Mouse (Mus musculus): Measurements from ENCODE around the gene Gm10563. TPM values are rescaled to one million over a fixed set of nuclear protein-coding genes. Genes with fewer than 3 reads are reported as not detected.
A peak's percentile ranks its signal among the peaks of the same experiment; 100 is the strongest.

Gm10563 gene
- polyA plus RNA-seq, 1 experiment from 2014 or later, result not detected

DNA sequence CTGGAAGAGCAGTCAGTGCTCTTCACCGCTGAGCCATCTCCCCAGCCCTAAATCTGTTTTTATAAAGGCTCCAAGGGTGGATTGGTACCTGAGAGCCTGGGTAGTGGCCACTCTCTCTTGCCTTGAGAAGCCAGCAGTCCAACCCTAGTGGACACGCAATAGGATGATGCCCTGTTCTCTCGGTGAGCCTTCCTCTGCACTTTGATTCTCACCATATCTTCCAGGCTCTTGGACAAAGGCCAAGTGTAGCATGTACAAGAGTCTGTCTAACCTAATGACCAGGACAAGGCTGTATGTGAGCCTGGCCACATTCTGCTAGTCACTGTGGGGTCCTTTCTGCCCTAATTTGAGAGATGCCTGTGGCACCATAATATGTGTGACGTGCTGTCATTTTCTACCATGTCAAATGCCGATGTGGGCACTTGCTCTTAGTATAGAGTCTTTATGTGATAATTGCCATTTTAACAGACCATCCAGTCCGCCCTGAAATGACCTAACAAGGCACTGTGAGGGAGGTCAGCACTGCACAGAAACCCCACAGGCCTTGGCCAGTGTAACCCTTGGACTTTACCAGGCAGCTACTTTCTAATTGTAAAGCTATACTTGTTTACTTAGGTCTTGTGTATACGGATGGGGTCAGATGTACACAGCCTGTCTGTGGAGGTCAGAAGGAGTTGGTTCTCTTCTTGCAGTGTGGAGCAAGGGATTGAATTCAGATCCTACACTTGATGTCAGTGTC lies 76.4 kb downstream of the Gm10563 start:
- Histone ChIP-seq H3K9me3 (no peaks in the 10 kb centered on the region), H3K4me2 (no peak overlapping the region), H3K36me3 (no peaks in the 10 kb centered on the region), H3K27me3 (no peaks in the 10 kb centered on the region), H3K4me1 (replicated peaks) (peaks cover 28% of the 10 kb centered on the region), H3K4me3 (no peak overlapping the region), H3K9ac (peak overlapping the region; percentile 36; the same call in 1 of the 2 replicates), H3K27ac (no peak overlapping the region)
- WGBS, result 91% methylated on average over 7 of the region's 7 CpGs
- no peak for ATAC-seq (ENCODE audit: low FRiP score)

DNA sequence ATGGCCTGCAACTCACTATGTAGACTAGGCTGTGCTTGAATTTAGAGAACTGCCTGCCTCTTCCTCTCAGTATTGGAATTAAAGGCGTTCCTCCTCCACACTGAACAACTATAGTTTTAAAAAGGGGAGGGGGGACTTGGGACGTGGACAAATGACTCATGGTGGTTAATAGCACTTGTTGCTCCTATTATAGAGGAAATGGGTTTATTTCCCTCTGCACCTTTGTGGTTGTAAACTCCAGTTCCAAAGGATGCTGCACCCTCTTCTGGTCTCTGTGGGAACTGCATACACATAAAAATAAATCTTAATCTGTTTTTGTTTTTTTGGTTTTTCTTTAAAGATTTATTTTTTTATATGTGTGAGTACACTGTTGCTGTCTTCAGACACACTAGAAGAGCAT lies 77.0 kb downstream of the Gm10563 start:
- Histone ChIP-seq H3K36me3 (no peaks in the 10 kb centered on the region), H3K4me3 (no peak overlapping the region), H3K4me1 (replicated peaks) (peaks cover 28% of the 10 kb centered on the region), H3K27me3 (no peaks in the 10 kb centered on the region), H3K4me2 (no peak overlapping the region), H3K27ac (no peak overlapping the region), H3K9me3 (no peaks in the 10 kb centered on the region), H3K9ac (0 out of 2 replicates have a peak overlapping the region, but pooled peaks have one; percentile 36)
- ATAC-seq (ENCODE audit: low FRiP score), result no peak
- 33% methylated on average over 2 of the region's 2 CpGs for WGBS

GRCm38 (mm10) chr4:155566555-155566954 lies 78.7 kb downstream of the Gm10563 start:
- no peaks in the 10 kb centered on the region for H3K9me3 ChIP-seq
- no peak overlapping the region for H3K27ac ChIP-seq
- no peak for ATAC-seq (ENCODE audit: low FRiP score)
- H3K27me3 ChIP-seq, result no peaks in the 10 kb centered on the region
- peak overlapping the region; percentile 29; the same call in 1 of the 2 replicates for H3K9ac ChIP-seq
- no peak overlapping the region for H3K4me3 ChIP-seq
- H3K36me3 ChIP-seq, result no peaks in the 10 kb centered on the region
- no peak overlapping the region for H3K4me2 ChIP-seq
- 80% methylated on average over 8 of the region's 8 CpGs for WGBS
- peaks cover 42% of the 10 kb centered on the region for H3K4me1 ChIP-seq (replicated peaks)

Other genes with a start within 250 kb of the Gm10563 start
- 0.10 and 0.17 TPM in 2 replicates for gene Gabrd, start 247.3 kb downstream of the Gm10563 start, polyA plus RNA-seq (2015; fragmentation: Nextera tagmentation; extraction: Ambion mirVana)
- 3.0 and 3.5 TPM in 2 replicates for gene Cfap74, start 236.2 kb downstream of the Gm10563 start, polyA plus RNA-seq (2015; fragmentation: Nextera tagmentation; extraction: Ambion mirVana)
- not detected in 2 replicates for gene Tmem52, start 176.3 kb downstream of the Gm10563 start, polyA plus RNA-seq (2015; fragmentation: Nextera tagmentation; extraction: Ambion mirVana)
- 1,012 and 1,052 TPM in 2 replicates for gene Gnb1, start 154.0 kb downstream of the Gm10563 start, polyA plus RNA-seq (2015; fragmentation: Nextera tagmentation; extraction: Ambion mirVana)
- gene Nadk, start 83.0 kb downstream of the Gm10563 start, polyA plus RNA-seq (2015; fragmentation: Nextera tagmentation; extraction: Ambion mirVana), result 82.5 and 84.5 TPM in 2 replicates
- gene Slc35e2, start 44.0 kb downstream of the Gm10563 start, polyA plus RNA-seq (2015; fragmentation: Nextera tagmentation; extraction: Ambion mirVana), result 15.1 and 15.9 TPM in 2 replicates
- gene Cdk11b, start 20.6 kb downstream of the Gm10563 start, polyA plus RNA-seq (2015; fragmentation: Nextera tagmentation; extraction: Ambion mirVana), result 65.2 and 65.8 TPM in 2 replicates
- 3.9 and 4.5 TPM in 2 replicates for gene Mmp23, start 8.0 kb upstream of the Gm10563 start, polyA plus RNA-seq (2015; fragmentation: Nextera tagmentation; extraction: Ambion mirVana)
- gene Mib2, start 23.8 kb upstream of the Gm10563 start, polyA plus RNA-seq (2015; fragmentation: Nextera tagmentation; extraction: Ambion mirVana), result 39.4 and 40.3 TPM in 2 replicates
- gene Fndc10, start 48.9 kb upstream of the Gm10563 start, polyA plus RNA-seq (2015; fragmentation: Nextera tagmentation; extraction: Ambion mirVana), result 7.5 and 7.9 TPM in 2 replicates
- 171 and 177 TPM in 2 replicates for gene Ssu72, start 59.4 kb upstream of the Gm10563 start, polyA plus RNA-seq (2015; fragmentation: Nextera tagmentation; extraction: Ambion mirVana)
- gene Tmem240, start 89.4 kb upstream of the Gm10563 start, polyA plus RNA-seq (2015; fragmentation: Nextera tagmentation; extraction: Ambion mirVana), result 11.6 and 12.0 TPM in 2 replicates
- gene Atad3a, start 115.7 kb upstream of the Gm10563 start, polyA plus RNA-seq (2015; fragmentation: Nextera tagmentation; extraction: Ambion mirVana), result 78.1 and 82.3 TPM in 2 replicates
- 23.2 and 24.4 TPM in 2 replicates for gene Vwa1, start 129.3 kb upstream of the Gm10563 start, polyA plus RNA-seq (2015; fragmentation: Nextera tagmentation; extraction: Ambion mirVana)
- gene Tmem88b, start 140.5 kb upstream of the Gm10563 start, polyA plus RNA-seq (2015; fragmentation: Nextera tagmentation; extraction: Ambion mirVana), result 0.49 and 0.62 TPM in 2 replicates
- not detected in 2 replicates for gene Ankrd65, start 145.0 kb upstream of the Gm10563 start, polyA plus RNA-seq (2015; fragmentation: Nextera tagmentation; extraction: Ambion mirVana)
- gene Mrpl20, start 157.5 kb upstream of the Gm10563 start, polyA plus RNA-seq (2015; fragmentation: Nextera tagmentation; extraction: Ambion mirVana), result 253 and 261 TPM in 2 replicates
- 171 and 173 TPM in 2 replicates for gene Ccnl2, start 167.1 kb upstream of the Gm10563 start, polyA plus RNA-seq (2015; fragmentation: Nextera tagmentation; extraction: Ambion mirVana)
- 142 and 148 TPM in 2 replicates for gene Aurkaip1, start 185.9 kb upstream of the Gm10563 start, polyA plus RNA-seq (2015; fragmentation: Nextera tagmentation; extraction: Ambion mirVana)
- 30.8 and 34.4 TPM in 2 replicates for gene Mxra8, start 194.3 kb upstream of the Gm10563 start, polyA plus RNA-seq (2015; fragmentation: Nextera tagmentation; extraction: Ambion mirVana)
- 7.8 and 8.5 TPM in 2 replicates for gene Dvl1, start 202.0 kb upstream of the Gm10563 start, polyA plus RNA-seq (2015; fragmentation: Nextera tagmentation; extraction: Ambion mirVana)
- 0.47 and 0.57 TPM in 2 replicates for gene Tas1r3, start 218.0 kb upstream of the Gm10563 start, polyA plus RNA-seq (2015; fragmentation: Nextera tagmentation; extraction: Ambion mirVana)
- gene Cptp, start 224.0 kb upstream of the Gm10563 start, polyA plus RNA-seq (2015; fragmentation: Nextera tagmentation; extraction: Ambion mirVana), result 23.3 and 24.1 TPM in 2 replicates
- 74.8 and 79.2 TPM in 2 replicates for gene Ints11, start 224.1 kb upstream of the Gm10563 start, polyA plus RNA-seq (2015; fragmentation: Nextera tagmentation; extraction: Ambion mirVana)
- gene Pusl1, start 246.4 kb upstream of the Gm10563 start, polyA plus RNA-seq (2015; fragmentation: Nextera tagmentation; extraction: Ambion mirVana), result 52.6 and 54.8 TPM in 2 replicates
- 71.0 and 77.0 TPM in 2 replicates for gene Acap3, start 246.4 kb upstream of the Gm10563 start, polyA plus RNA-seq (2015; fragmentation: Nextera tagmentation; extraction: Ambion mirVana)